Mouse (Mus musculus): ENCODE results near the gene Ptprn. TPM values are rescaled to one million over a fixed set of nuclear protein-coding genes. Genes with fewer than 3 reads are reported as not detected.

Ptprn gene
- not detected for total RNA-seq (2023)

GRCm38 (mm10) chr1:75264091-75264880 is at the start of gene Ptprn:
Gene Ptprn (minus strand): TSS chr1:75264502.

GRCm38 (mm10) chr1:75278228-75278627 is 13.9 kb upstream of the Ptprn start, which contains the start of gene Resp18:
Gene Resp18 (minus strand): TSS chr1:75278415.

GRCm38 (mm10) chr1:75236117-75237050 is 27.9 kb downstream of the Ptprn start, which contains the start of gene Dnajb2:
Gene Dnajb2 (plus strand): TSS chr1:75236406.

GRCm38 (mm10) chr1:75231664-75232152 is 32.6 kb downstream of the Ptprn start, which contains the start of gene A630095N17Rik:
Gene A630095N17Rik (minus strand): TSS chr1:75232102.

GRCm38 (mm10) chr1:75219531-75219930 is 44.8 kb downstream of the Ptprn start, which contains the start of gene Tuba4a:
Gene Tuba4a (minus strand): TSS chr1:75219865.

GRCm38 (mm10) chr1:75210136-75211087 is 53.9 kb downstream of the Ptprn start, which contains the start of the genes Glb1l and Stk16:
Gene Glb1l (minus strand): TSS chr1:75210813.
Gene Stk16 (plus strand): TSS chr1:75210838.

Other genes starting within 250 kb of the Ptprn start
- gene Nhej1, start 139.3 kb downstream of the Ptprn start, total RNA-seq (2023) = 10 to 100 TPM in 1 of 2 experiments, 1 to 10 TPM in 1; 7.5 to 10.2 TPM
- 1 to 10 TPM; 1.2 to 1.5 TPM for gene Slc23a3, start 130.6 kb downstream of the Ptprn start, total RNA-seq (2023)
- 100 to 1,000 TPM; 103 to 115 TPM for gene Cnppd1, start 121.8 kb downstream of the Ptprn start, total RNA-seq (2023)
- gene Retreg2, start 121.7 kb downstream of the Ptprn start, total RNA-seq (2023) = 10 to 100 TPM; 64.6 to 70.8 TPM
- 10 to 100 TPM; 52.0 to 63.6 TPM for gene Zfand2b, start 95.9 kb downstream of the Ptprn start, total RNA-seq (2023)
- gene Abcb6, start 84.1 kb downstream of the Ptprn start, total RNA-seq (2023) = 1 to 10 TPM; 6.7 TPM
- gene Ankzf1, start 72.4 kb downstream of the Ptprn start, total RNA-seq (2023) = 10 to 100 TPM; 18.8 to 20.0 TPM
- gene Atg9a, start 72.3 kb downstream of the Ptprn start, total RNA-seq (2023) = 10 to 100 TPM; 69.0 to 69.1 TPM
- 10 to 100 TPM; 18.7 to 22.2 TPM for gene Glb1l, start 53.7 kb downstream of the Ptprn start, total RNA-seq (2023)
- gene Stk16, start 53.7 kb downstream of the Ptprn start, total RNA-seq (2023) = 100 to 1,000 TPM; 127 to 139 TPM
- 100 to 1,000 TPM; 415 to 449 TPM for gene Tuba4a, start 44.6 kb downstream of the Ptprn start, total RNA-seq (2023)
- not detected for gene A630095N17Rik, start 32.4 kb downstream of the Ptprn start, total RNA-seq (2023)
- 10 to 100 TPM in 1 of 2 experiments, 1 to 10 TPM in 1; 8.7 to 11.0 TPM for gene Dnajb2, start 28.1 kb downstream of the Ptprn start, total RNA-seq (2023)
- gene Resp18, start 13.9 kb upstream of the Ptprn start, total RNA-seq (2023) = not detected
- gene Dnpep, start 53.5 kb upstream of the Ptprn start, total RNA-seq (2023) = 10 to 100 TPM; 27.7 to 32.2 TPM
- under 1 TPM; 0.16 to 0.31 TPM for gene Des, start 95.8 kb upstream of the Ptprn start, total RNA-seq (2023)
- gene Speg, start 110.8 kb upstream of the Ptprn start, total RNA-seq (2023) = not detected
- 10 to 100 TPM; 38.8 to 46.6 TPM for gene Gmppa, start 171.4 kb upstream of the Ptprn start, total RNA-seq (2023)
- not detected for gene Asic4, start 185.9 kb upstream of the Ptprn start, total RNA-seq (2023)
- gene Chpf, start 214.8 kb upstream of the Ptprn start, total RNA-seq (2023) = 1 to 10 TPM in 1 of 2 experiments, under 1 TPM in 1; 0.84 to 1.1 TPM
- gene Tmem198, start 215.0 kb upstream of the Ptprn start, total RNA-seq (2023) = under 1 TPM in 1 of 2 experiments, not detected in 1; 0.62 TPM
- gene Obsl1, start 241.9 kb upstream of the Ptprn start, total RNA-seq (2023) = under 1 TPM; 0.18 TPM
- not detected for gene Inha, start 242.6 kb upstream of the Ptprn start, total RNA-seq (2023)